Mouse (Mus musculus) CH12.LX (cell line): ENCODE data around the gene Cask.

Experiments used
- CTCF ChIP-seq, 2 experiments: IDR thresholded peaks in 1 of 2; conservative IDR thresholded peaks in 1 of 2; 2 replicates each; pipeline ENCODE4 v1.5.1; 2011 to 2012; ENCODE audit warnings: low read depth in 2 of 2, low read length in 2 of 2, improper control_type of control experiment in 1 of 2, inconsistent platforms in 1 of 2, mild to moderate bottlenecking in 1 of 2, moderate library complexity in 1 of 2
- E2F4 ChIP-seq: IDR thresholded peaks from 2 replicates; pipeline ENCODE4 v1.6.1; 2011; ENCODE audit warnings: low read depth, low read length, improper control_type of control experiment; ENCODE audit not compliant: insufficient replicate concordance
- ELF1 ChIP-seq: IDR thresholded peaks from 2 replicates; pipeline ENCODE4 v1.6.1; 2014; ENCODE audit warnings: low read depth, mild to moderate bottlenecking, inconsistent platforms, low read length, improper control_type of control experiment
- KAT2A ChIP-seq: IDR thresholded peaks from 2 replicates; pipeline ENCODE4 v1.6.1; 2012; ENCODE audit warnings: low read length, improper control_type of control experiment, inconsistent platforms; ENCODE audit not compliant: insufficient replicate concordance
- POLR2A ChIP-seq: IDR thresholded peaks from 2 replicates; pipeline ENCODE4 v1.6.1; 2011; ENCODE audit warnings: low read depth, mild to moderate bottlenecking, improper control_type of control experiment, low read length
- POLR2AphosphoS2 ChIP-seq: IDR thresholded peaks from 2 replicates; pipeline ENCODE4 v1.6.1; 2011; ENCODE audit warnings: low read depth, low read length, improper control_type of control experiment
- RCOR1 ChIP-seq: conservative IDR thresholded peaks from 2 replicates; pipeline ENCODE4 v1.6.1; 2012; ENCODE audit warnings: low read depth, mild to moderate bottlenecking, inconsistent platforms, low read length, improper control_type of control experiment
- TBP ChIP-seq: conservative IDR thresholded peaks from 2 replicates; pipeline ENCODE4 v1.6.1; 2011; ENCODE audit warnings: low read depth, low read length, improper control_type of control experiment
- ZKSCAN1 ChIP-seq: IDR thresholded peaks from 2 replicates; pipeline ENCODE4 v1.6.1; 2012; ENCODE audit warnings: low read depth, inconsistent platforms, low read length, improper control_type of control experiment, borderline replicate concordance

GRCm38 (mm10) chrX:13652291-13652690 lies 198.9 kb downstream of the Cask start:
- TF ChIP-seq POLR2AphosphoS2: no peak
- TF ChIP-seq POLR2A: no peak
- TF ChIP-seq RCOR1: no peak
- TF ChIP-seq TBP: no peak
- TF ChIP-seq KAT2A: no peak
- TF ChIP-seq CTCF (conservative IDR thresholded peaks at IDR 0.05 in 1 of 2, IDR thresholded peaks at IDR 0.05 in 1 of 2; ENCODE audit: low read depth in 2 of 2, low read length in 2 of 2): no peak
- no peak for TF ChIP-seq ZKSCAN1
- no peak for TF ChIP-seq E2F4
- no peak for TF ChIP-seq ELF1
